Mouse (Mus musculus): Measurements from ENCODE around the gene Myl7.

Myl7 gene

DNA sequence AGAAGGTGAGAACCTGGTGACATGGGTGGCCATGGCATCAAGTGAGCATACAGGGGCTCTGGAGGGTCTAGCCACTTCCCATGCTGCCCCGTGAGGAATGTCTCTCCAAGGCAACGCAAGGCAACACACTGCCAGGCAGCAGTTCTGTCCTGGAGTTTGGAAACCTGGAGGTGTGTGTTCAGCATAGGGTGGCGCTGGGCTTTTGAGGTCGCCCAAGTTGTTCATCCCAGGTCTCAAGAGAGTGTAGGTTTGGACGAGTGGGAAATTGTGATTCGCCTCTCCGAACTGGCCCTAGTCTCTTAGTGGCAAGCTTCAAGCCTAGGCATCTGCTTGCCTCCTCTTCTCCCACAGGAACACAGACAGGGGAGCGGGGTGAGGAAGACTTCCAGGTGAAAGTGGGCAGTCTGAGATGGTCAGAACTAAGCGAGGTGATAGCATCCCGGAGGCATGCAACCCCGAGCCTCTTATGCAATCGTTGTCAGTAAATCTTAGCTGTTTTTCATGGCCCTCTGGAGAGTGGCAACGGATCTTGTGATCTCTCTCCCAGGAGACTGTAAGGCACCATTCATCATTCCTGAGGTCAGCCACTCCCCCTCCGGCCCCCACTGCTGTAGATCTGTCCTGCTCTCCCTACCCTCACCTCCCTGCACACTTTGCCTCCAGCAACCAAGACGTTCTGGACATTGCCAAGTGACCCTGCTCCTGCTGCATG is 36.0 kb downstream of the Myl7 start:
- peak in 1 of 2 experiments; percentile 33 for DNase-seq (ENCODE audit: low spot score in 2 of 2)

DNA sequence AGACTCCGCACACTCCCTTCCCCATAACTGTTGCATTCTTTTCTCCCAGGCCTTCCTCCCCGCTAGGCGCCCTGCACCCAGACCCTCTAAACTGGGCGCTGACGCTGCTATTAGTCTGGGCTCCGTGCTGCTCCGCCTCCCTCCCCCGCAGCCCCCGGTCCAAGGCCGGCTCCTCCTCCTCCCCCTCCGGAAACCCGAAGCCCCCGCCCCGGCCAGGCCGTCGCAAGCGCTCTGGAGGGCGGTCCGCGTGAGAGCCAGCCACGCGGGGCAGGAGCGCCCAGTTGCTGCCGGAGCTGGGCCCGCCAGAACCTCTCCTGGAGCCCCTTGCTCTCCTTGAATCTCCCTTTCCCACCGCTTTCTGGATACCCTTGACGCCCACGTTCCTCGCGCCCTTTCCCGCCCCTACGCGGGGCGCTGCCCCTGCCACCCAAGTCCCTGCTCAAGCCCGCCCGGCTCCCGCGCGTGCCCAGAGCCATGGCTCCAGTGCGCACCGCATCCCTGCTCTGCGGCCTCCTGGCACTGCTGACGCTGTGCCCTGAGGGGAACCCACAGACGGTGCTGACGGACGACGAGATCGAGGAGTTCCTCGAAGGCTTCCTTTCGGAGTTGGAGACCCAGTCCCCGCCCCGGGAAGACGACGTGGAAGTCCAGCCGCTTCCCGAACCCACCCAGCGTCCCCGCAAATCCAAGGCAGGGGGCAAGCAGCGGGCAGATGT is 36.7 kb downstream of the Myl7 start, which contains the start of gene Aebp1:
Gene Aebp1 (plus strand): TSS at position 270 of the 716 bp plus-strand sequence.
- peak; percentile 55 to 61 for DNase-seq (ENCODE audit: low spot score in 2 of 2)

DNA sequence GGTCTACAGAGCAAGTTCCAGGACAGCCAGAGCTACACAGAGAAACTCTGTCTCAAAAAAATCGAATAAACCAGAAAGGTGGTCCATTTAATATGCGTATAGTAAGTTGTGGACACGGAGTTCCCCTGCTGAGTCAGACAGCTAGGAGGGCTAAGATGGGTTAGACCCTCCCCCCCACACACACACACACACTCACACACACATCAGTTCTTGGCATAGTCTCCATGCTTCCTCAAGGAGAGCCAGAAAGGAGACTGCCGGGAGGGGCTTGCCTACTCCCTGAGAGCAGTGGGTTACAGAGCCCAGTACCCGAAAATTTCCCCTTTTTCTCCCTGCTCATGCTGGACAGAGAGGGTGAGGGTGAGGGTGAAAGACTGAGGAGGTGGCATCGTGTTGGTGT is 37.9 kb downstream of the Myl7 start:
- no peak for DNase-seq (ENCODE audit: low spot score in 2 of 2)

DNA sequence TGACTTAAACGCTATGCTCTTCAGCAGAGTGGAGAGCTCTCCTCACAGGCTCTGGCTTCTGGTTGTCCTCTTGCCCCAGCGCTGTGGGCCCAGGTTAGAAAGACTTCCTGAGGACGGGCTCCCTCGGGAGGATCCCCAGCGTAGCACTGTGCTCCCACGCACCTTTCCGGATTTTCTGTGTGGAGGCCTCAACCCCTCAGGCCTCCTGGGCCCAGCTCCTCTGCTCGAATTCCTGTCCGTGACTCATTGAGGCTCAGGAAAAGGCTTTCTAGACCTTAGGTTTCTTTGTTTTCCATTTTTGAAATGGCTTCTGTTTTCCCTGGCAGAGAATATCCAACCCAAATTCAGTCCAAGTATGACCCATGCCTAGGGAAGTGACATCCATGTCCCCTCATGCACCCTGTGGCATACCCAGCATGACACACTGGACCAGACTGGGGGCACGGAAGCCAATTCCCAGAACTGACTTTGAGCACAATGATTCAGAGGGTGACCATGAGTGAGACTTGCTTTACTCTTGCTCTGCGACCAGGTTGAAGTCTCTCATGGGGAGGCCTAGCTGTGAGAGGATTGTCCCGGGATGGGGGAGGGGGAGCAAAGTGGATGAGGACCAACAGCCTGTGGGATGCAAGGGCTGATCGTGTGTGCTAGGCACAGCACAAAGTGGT is 38.6 kb downstream of the Myl7 start:
- no peak for DNase-seq (ENCODE audit: low spot score in 2 of 2)

DNA sequence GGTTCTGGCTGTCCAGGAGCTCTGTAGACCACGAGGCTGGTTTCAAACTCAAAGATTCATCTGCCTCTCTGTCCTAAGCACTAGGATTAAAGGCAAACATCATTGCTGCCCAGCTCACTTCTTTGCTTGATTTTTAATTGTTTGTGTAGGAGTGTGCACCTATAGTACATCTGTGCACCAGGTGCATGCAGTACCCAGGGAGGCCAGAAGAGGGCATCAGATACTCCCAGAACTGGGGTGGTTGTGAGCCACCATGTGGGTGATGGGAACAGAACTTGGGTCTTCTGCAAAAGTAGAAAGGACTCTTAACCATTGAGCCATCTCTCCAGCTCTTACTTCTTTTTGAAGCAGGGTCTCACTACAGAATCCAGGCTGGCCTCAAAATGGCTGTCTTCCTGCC is 39.9 kb downstream of the Myl7 start:
- DNase-seq (ENCODE audit: low spot score in 2 of 2): no peak

DNA sequence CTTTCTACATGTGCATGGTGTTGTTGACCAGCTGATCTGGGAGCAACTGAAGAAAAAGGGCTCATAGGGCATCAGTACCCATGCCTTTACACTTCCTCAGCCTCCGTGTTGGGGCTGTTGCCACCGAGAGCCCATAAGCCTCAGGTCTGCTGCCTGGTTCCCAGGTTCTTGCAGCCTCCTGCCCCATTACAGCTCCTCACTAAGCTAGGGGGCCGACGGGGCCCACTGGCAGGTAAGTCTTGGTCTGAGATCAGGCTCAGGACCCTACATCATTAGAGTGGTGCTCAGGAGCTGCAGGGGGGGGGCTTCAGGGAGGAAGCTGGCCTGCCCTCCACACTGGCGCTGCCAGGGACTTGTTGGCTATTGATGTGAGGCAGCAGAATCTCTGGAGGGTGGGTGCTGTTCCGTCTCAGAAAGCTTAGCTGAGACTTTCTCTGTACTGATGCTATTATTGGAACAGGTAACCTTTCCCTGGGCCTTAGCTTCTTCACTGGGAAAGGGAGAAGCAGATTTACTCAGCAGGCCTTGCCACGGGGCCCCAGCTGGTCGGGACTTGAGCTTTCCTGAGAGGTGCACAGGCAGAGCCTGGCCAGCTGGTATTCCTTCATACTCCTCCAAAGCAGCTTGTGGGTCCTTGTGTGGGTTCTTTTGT is 42.0 kb downstream of the Myl7 start:
- DNase-seq (ENCODE audit: low spot score in 2 of 2): no peak

DNA sequence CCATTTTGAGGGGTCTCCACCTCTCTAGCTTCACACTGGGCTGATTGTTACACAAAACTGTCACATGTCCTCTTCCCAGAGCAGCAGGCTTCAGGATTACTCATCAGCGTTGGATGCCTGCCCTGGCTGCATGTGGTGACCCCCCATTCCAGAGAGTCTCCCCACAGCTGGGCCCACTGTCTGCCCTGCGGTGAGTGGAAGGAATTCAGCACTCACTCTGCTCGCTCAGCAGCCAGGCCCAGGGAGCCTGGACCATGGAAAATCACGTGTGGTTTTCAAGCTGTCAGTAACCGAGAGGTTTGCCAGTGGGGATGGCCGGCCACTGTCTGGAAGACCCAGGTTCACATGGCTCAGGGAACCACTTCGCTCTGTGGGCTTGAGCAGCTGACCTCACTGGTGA is 42.7 kb downstream of the Myl7 start:
- DNase-seq (ENCODE audit: low spot score in 2 of 2): peak; percentile 74 to 78

DNA sequence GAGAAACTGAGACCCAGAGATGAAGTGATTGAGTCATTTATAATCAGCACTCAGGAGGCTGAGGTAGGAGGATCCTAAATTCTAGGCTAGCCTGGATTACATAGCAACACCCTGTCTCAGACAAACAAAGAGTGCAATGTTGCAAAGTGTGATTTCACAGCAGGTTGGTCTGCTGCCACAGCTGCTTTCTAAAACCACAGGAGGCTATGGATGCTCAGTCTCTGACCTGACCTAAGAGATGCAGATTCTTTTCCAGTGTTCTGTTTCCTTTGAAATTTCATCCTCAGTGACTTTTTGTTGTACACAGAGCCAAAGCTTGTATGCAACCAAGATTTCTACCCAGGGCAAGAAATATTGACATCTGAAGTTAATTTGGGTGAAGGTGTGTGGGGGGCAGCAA is 43.1 kb downstream of the Myl7 start:
- DNase-seq (ENCODE audit: low spot score in 2 of 2): no peak

DNA sequence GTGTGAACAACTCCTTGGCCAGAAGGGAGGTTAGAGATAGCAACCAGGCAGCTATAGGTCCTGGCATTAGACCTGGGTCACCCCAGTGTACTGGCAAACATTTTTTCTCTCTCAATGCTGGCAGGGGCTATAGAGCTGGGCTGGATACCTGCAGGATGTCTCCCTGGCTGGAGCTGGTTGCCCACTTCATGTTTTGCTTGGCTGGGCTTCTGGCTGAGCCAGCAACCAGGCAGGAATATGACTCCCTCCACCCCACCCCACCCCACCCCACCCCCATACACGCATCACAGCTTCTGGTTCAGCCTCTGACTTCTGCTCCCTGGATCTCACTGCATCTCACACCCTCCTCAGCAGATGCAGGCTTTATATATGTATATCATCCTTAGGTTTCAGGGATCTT is 46.3 kb downstream of the Myl7 start:
- no peak for DNase-seq (ENCODE audit: low spot score in 2 of 2)

DNA sequence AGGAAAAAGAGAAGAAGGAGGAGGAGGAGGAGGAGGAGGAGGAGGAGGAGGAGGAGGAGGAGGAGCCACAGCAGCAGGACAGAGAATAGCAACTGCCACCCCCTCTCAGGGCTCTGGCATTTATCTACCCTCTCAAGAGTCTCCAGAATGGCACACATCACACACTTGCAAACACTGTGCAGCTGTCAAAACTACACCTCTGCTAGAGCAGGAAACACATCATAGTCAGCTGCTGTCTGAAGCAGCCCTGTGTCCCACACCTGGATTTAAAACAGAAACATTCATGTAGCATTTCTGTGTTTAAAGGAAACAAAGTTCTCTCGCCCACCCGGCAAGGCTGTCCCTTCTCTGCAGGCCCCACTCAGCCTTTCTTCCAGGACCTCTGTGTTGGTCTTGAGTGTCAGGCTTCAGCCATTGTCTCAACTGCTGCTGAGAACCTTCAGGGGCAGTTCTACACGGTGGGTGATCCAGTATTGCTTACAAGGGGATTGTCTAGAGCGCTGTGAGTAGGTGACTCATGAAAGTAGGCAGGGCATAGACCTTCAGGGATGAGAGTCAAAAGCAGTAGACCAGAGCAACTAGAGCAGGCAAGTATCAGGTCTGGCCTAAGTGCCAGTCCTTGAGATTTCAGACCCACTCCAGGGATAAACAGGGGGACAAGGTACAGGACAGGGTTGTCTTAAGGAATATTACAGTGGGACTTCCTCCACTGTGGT is 47.4 kb downstream of the Myl7 start:
- no peak for DNase-seq (ENCODE audit: low spot score in 2 of 2)

DNA sequence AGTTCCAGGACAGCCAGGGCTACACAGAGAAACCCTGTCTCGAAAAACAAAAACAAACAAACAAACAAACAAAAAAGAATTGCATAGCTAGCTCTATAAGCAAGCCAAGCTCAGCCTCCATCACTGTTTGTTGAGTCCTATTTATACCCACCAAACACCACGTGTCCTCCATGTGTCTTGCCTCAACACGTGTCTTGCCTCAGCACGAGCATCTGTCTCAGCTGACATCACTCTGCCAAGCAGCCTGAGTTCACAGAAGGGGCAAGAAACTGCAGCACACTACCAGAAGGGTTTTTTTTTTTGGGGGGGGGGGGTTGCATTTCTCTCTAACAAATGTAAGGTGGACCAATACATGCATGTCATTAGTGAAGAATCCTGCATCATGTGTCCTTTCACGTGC is 48.1 kb downstream of the Myl7 start:
- DNase-seq (ENCODE audit: low spot score in 2 of 2): peak in 1 of 2 experiments; percentile 19

DNA sequence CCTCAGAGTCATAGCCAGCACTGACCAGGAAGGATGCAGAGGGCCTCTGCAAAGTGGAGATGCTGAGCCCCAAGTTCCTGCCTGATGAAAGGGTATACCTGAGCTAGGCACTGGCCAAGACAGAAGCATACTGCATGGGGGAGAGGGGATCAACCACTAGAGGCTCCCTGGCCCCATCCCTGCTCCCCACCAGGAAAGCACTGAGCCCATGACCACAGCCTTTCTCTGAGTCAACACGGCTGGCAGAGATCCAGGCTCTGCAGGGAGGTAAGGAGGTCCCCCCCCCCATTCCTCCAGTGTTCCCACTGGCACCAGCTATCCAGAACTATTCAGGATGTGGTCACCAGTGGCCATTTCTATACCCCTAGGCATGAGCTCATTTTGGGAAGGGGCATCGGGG is 49.3 kb downstream of the Myl7 start:
- DNase-seq (ENCODE audit: low spot score in 2 of 2): no peak

DNA sequence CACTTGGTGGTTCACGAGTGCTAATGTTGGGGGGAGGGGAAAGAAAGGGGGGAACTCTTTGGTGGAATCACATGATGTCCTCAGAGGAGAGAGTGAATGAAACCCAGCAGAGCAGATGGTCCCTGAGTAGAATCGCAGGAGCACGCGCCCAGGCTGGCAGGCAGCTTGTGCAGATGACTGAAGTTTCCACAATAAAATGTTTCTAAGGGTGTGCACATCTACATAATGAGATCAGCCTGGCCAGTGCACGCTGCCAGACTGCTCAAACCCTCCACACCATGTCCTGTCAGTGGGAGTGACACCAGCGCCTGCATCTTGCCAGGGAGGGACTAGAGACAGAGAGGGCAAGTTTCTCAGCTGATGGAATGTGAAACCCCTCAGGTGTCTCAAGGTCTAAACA is 49.8 kb downstream of the Myl7 start:
- DNase-seq (ENCODE audit: low spot score in 2 of 2): peak; percentile 47 to 59

DNA sequence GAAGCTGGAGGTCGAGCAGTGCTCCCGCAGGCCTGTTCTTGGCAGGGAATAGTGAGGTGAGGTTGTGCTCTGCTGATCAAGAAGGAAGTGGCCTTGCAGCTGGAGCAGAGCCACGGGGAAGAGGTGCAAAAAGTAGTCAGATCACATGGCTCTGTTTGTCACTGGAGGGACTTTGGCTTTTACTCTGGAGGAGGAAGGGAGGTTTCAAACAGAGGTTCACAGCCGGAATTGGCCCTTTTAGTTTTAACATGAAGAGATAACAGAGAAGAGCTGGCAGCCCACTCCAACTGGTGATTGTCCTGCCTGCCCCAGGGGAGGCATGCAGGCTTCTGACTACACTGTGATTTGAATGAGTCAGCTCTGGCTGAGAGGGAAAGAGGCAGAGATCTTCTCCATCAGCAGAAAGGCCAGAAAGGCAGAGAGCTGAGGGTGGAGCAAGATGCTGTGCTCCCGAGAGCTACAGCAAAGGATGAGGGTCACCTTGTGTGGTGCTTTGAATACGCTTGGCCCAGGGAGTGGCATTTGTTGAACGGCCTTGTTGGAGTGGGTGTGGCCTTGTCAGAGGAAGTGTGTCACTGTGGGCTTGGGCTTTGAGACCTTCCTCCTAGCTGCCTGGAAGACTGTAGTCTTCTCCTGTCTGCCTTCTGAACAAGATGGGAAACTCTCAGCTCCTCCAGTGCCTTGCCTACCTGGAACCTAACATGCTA is 51.8 kb downstream of the Myl7 start:
- DNase-seq (ENCODE audit: low spot score in 2 of 2): peak; percentile 76 to 79

All from heart, adult 9 months (tissue).